Mouse (Mus musculus) layer of hippocampus, adult 11-12 months (tissue): ENCODE results near the gene Tent5c.
A peak's percentile ranks its signal among the peaks of the same experiment; 100 is the strongest.

Experiments used
- DNase-seq: peaks from one replicate; pipeline ENCODE4 v3.0.0; 2022; ENCODE audit warnings: low spot score

The Tent5c gene

GRCm38 (mm10) chr3:100485390-100486132, 3.6 kb downstream of the Tent5c start:
- DNase-seq = no peak

- no peak for DNase-seq
Observed at GRCm38 (mm10) chr3:100482971-100483610, 6.0 kb downstream of the Tent5c start.

- DNase-seq = no peak
Observed at GRCm38 (mm10) chr3:100482324-100482911, 6.7 kb downstream of the Tent5c start.

- DNase-seq = no peak
Observed at GRCm38 (mm10) chr3:100480251-100481005, 8.7 kb downstream of the Tent5c start.

- no peak for DNase-seq
Observed at GRCm38 (mm10) chr3:100474950-100475472, 14.1 kb downstream of the Tent5c start.

- no peak for DNase-seq
Observed at GRCm38 (mm10) chr3:100474536-100474935, 14.6 kb downstream of the Tent5c start.

- DNase-seq = no peak
Observed at GRCm38 (mm10) chr3:100473146-100473545, 16.0 kb downstream of the Tent5c start.

GRCm38 (mm10) chr3:100470902-100471301, 18.2 kb downstream of the Tent5c start:
- no peak for DNase-seq

GRCm38 (mm10) chr3:100470101-100470500, 19.0 kb downstream of the Tent5c start:
- DNase-seq = no peak

GRCm38 (mm10) chr3:100466551-100466950, 22.6 kb downstream of the Tent5c start:
- DNase-seq = no peak

- DNase-seq = no peak
Observed at GRCm38 (mm10) chr3:100464596-100464995, 24.5 kb downstream of the Tent5c start.

GRCm38 (mm10) chr3:100463959-100464265, 25.2 kb downstream of the Tent5c start:
- DNase-seq = no peak

GRCm38 (mm10) chr3:100463160-100463958, 25.8 kb downstream of the Tent5c start:
- DNase-seq = no peak

GRCm38 (mm10) chr3:100462235-100463083, 26.7 kb downstream of the Tent5c start:
- no peak for DNase-seq

- DNase-seq = no peak
Observed at GRCm38 (mm10) chr3:100460510-100460909, 28.6 kb downstream of the Tent5c start.

- no peak for DNase-seq
Observed at GRCm38 (mm10) chr3:100443798-100444500, 45.2 kb downstream of the Tent5c start.

- no peak for DNase-seq
Observed at GRCm38 (mm10) chr3:100442499-100442898, 46.6 kb downstream of the Tent5c start.

- no peak for DNase-seq
Observed at GRCm38 (mm10) chr3:100440754-100441153, 48.4 kb downstream of the Tent5c start.

- DNase-seq = peak; percentile 69
Observed at GRCm38 (mm10) chr3:100440009-100440408, 49.1 kb downstream of the Tent5c start.

GRCm38 (mm10) chr3:100439088-100439487, 50.0 kb downstream of the Tent5c start:
- no peak for DNase-seq
